In the genomic region with DNA sequence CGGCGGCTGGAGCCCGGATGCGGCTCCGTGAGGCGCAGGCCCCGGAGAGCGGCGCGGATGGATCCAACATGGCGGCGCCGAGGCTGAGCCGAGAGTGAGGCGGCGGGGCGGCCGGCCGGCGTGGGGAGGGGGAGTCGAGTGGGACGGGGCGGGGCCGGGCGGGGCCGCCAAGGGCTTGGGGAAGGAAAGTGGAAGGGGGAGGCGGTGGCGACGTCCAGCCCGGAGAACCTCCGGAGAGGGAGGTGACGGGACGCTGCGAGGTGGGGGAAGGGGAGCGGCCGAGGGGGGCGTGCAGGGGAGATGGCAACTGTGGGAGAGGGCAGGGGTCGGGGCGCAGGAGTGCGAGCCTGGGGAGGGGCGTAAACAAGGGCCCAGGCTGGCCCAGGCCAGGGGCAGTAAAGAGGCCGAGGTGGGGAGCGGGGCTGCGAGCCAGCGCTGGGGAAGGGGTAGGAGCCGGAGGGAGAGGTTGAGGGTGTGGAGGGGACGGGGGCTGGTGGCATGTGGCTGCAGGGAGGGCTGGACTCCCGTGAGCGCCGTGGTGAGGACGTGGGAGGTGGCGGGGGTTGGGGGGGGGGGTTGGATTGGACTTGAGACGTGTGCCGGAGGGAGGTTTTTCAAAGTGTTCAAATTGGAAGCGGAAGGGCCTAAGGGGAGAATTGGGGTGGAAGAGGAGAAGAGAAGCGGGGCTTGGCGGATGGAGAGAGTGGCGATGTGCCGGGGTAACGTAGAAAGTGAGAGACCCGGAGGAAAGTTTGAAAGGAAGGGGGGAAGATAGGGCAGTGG, we compare ENCODE assay signal across 8 mouse cellular contexts. TPM values are rescaled to one million over a fixed set of nuclear protein-coding genes. Genes with fewer than 3 reads are reported as not detected.
DNase-seq lines count a peak whose midpoint lies in the region; ATAC-seq and TF ChIP-seq lines count a peak whose summit lies in the region.

No protein-coding gene starts in this region.

- H3K4me1 ChIP-seq in lung, embryonic 15.5 days, result peaks cover 35% of the 10 kb centered on the region
- H3K4me1 ChIP-seq in embryonic facial prominence, embryonic 12.5 days, result peaks cover 21% of the 10 kb centered on the region
- H3K4me1 ChIP-seq in hindbrain, embryonic 10.5 days (replicated peaks), result peaks cover 46% of the 10 kb centered on the region
- peaks cover 12% of the 10 kb centered on the region for H3K4me1 ChIP-seq in liver, adult 2 months (ENCODE audit: control insufficient read depth, insufficient read depth, low read length)

- no peak for DNase-seq in lung, postnatal 25 days (ENCODE audit: low spot score)
- DNase-seq in ZHBTc4 (ENCODE audit: low read depth, low spot score), result peak; percentile 96
- DNase-seq in hindbrain, embryonic 10.5 days (ENCODE audit: low spot score), result peak; percentile 93
- DNase-seq in liver, adult 2 months (ENCODE audit: extremely low read depth, low read depth, low spot score), result no peak
- DNase-seq in neural tube, embryonic 10.5 days (ENCODE audit: extremely low spot score, low spot score), result peak; percentile 97
- no peak for DNase-seq in layer of hippocampus, adult 8-10 months (ENCODE audit: low spot score in 2 of 2)

- 0% methylated on average over 46 of the region's 61 CpGs for WGBS in lung, embryonic 15.5 days
- under 1% methylated on average over 49 of the region's 61 CpGs for WGBS in embryonic facial prominence, embryonic 12.5 days
- WGBS in hindbrain, embryonic 10.5 days, result 1% methylated on average over 58 of the region's 61 CpGs
- under 1% methylated on average over 47 of the region's 61 CpGs for WGBS in liver, adult 2 months

- no peaks in the 10 kb centered on the region for H3K27me3 ChIP-seq in lung, embryonic 15.5 days
- H3K27me3 ChIP-seq in embryonic facial prominence, embryonic 12.5 days, result no peaks in the 10 kb centered on the region
- no peaks in the 10 kb centered on the region for H3K27me3 ChIP-seq in hindbrain, embryonic 10.5 days (ENCODE audit: insufficient read depth, poor library complexity, severe bottlenecking)
- no peaks in the 10 kb centered on the region for H3K27me3 ChIP-seq in liver, adult 2 months (ENCODE audit: control insufficient read depth, insufficient read depth, low read length)

- peak overlapping the region; percentile 76 for H3K4me2 ChIP-seq in lung, embryonic 15.5 days
- peak overlapping the region; percentile 65 for H3K4me2 ChIP-seq in embryonic facial prominence, embryonic 12.5 days (replicated peaks)

- peak; percentile 93 for ATAC-seq in lung, embryonic 15.5 days (ENCODE audit: borderline replicate concordance, extremely low read depth, low FRiP score, low TSS enrichment)
- ATAC-seq in embryonic facial prominence, embryonic 12.5 days (ENCODE audit: insufficient number of reproducible peaks, insufficient read depth, low FRiP score, low TSS enrichment), result peak; percentile 89

- H3K9me3 ChIP-seq in lung, embryonic 15.5 days, result no peaks in the 10 kb centered on the region
- no peaks in the 10 kb centered on the region for H3K9me3 ChIP-seq in embryonic facial prominence, embryonic 12.5 days
- H3K9me3 ChIP-seq in hindbrain, embryonic 10.5 days, result no peaks in the 10 kb centered on the region

- peak overlapping the region; percentile 93 for H3K4me3 ChIP-seq in lung, embryonic 15.5 days
- peak overlapping the region; percentile 85 for H3K4me3 ChIP-seq in embryonic facial prominence, embryonic 12.5 days
- H3K4me3 ChIP-seq in hindbrain, embryonic 10.5 days, result peak overlapping the region; percentile 92
- H3K4me3 ChIP-seq in liver, adult 2 months (ENCODE audit: insufficient read depth, low read depth, low read length), result peak overlapping the region; percentile 98

- peaks cover 6% of the 10 kb centered on the region; the same call in 1 of the 2 replicates for H3K36me3 ChIP-seq in lung, embryonic 15.5 days
- no peaks in the 10 kb centered on the region; the same call in 1 of the 2 replicates for H3K36me3 ChIP-seq in embryonic facial prominence, embryonic 12.5 days
- peaks cover 22% of the 10 kb centered on the region for H3K36me3 ChIP-seq in hindbrain, embryonic 10.5 days
- H3K36me3 ChIP-seq in liver, adult 2 months (ENCODE audit: control insufficient read depth, insufficient read depth, low read length), result peaks cover 2% of the 10 kb centered on the region; the same call in 1 of the 2 replicates

- no peak for TF ChIP-seq CTCF in liver, adult 2 months (IDR thresholded peaks at IDR 0.05; ENCODE audit: low read depth, low read length)

- no peak for TF ChIP-seq POLR2A in liver, adult 2 months (IDR thresholded peaks at IDR 0.05; ENCODE audit: extremely low read depth, insufficient read depth, low read length)

- peaks cover 27% of the 10 kb centered on the region; the same call in 1 of the 2 replicates for H3K79me2 ChIP-seq in liver, adult 2 months (ENCODE audit: control insufficient read depth, insufficient read depth, low read length)

- peak overlapping the region; percentile 99 for H3K27ac ChIP-seq in lung, embryonic 15.5 days
- peak overlapping the region; percentile 99 for H3K27ac ChIP-seq in embryonic facial prominence, embryonic 12.5 days
- peak overlapping the region; percentile 100 for H3K27ac ChIP-seq in hindbrain, embryonic 10.5 days
- peak overlapping the region; percentile 58 for H3K27ac ChIP-seq in liver, adult 2 months (replicated peaks; ENCODE audit: insufficient read depth, low read depth, low read length)

- peak overlapping the region; percentile 91 for H3K9ac ChIP-seq in lung, embryonic 15.5 days
- H3K9ac ChIP-seq in embryonic facial prominence, embryonic 12.5 days, result peak overlapping the region; percentile 92
- peak overlapping the region; percentile 98 for H3K9ac ChIP-seq in liver, adult 2 months (ENCODE audit: low read depth, low read length)

RNA-seq across cellular contexts. Expression of a gene that starts 0.7 kb away (rescaled TPM):
- 49.5 and 50.5 TPM in 2 replicates for polyA plus RNA-seq in lung, embryonic 15.5 days (2015; fragmentation: Nextera tagmentation; extraction: Ambion mirVana)
- 54.5 and 61.8 TPM in 2 replicates for polyA plus RNA-seq in embryonic facial prominence, embryonic 12.5 days (2016; fragmentation: Nextera tagmentation; extraction: Ambion mirVana)
- polyA plus RNA-seq in hindbrain, embryonic 10.5 days (2016; fragmentation: Nextera tagmentation; extraction: Ambion mirVana), result 46.2 and 48.4 TPM in 2 replicates
- total RNA-seq in liver, adult 2 months (2014; rRNA removed), result 14.7 and 15.8 TPM in 2 replicates
- polyA plus RNA-seq in liver, adult 2 months (2012; rRNA removed), result 28.3 and 34.1 TPM in 2 replicates
- total RNA-seq in layer of hippocampus, adult 8-10 months (2022), result 10 to 100 TPM; 35.7 to 41.2 (median 38.2) TPM

RNA-seq across cellular contexts. Expression of a gene that starts 15.8 kb away (rescaled TPM):
- polyA plus RNA-seq in lung, embryonic 15.5 days (2015; fragmentation: Nextera tagmentation; extraction: Ambion mirVana), result 38.3 and 42.6 TPM in 2 replicates
- polyA plus RNA-seq in embryonic facial prominence, embryonic 12.5 days (2016; fragmentation: Nextera tagmentation; extraction: Ambion mirVana), result 43.6 and 44.8 TPM in 2 replicates
- 39.6 and 46.0 TPM in 2 replicates for polyA plus RNA-seq in hindbrain, embryonic 10.5 days (2016; fragmentation: Nextera tagmentation; extraction: Ambion mirVana)
- total RNA-seq in liver, adult 2 months (2014; rRNA removed), result 128 and 132 TPM in 2 replicates
- 120 and 139 TPM in 2 replicates for polyA plus RNA-seq in liver, adult 2 months (2012; rRNA removed)
- 10 to 100 TPM; 40.1 to 54.1 (median 45.6) TPM for total RNA-seq in layer of hippocampus, adult 8-10 months (2022)

RNA-seq across cellular contexts. Expression of a gene that starts 15.8 kb away (rescaled TPM):
- polyA plus RNA-seq in lung, embryonic 15.5 days (2015; fragmentation: Nextera tagmentation; extraction: Ambion mirVana), result 83.8 and 91.3 TPM in 2 replicates
- 118 and 127 TPM in 2 replicates for polyA plus RNA-seq in embryonic facial prominence, embryonic 12.5 days (2016; fragmentation: Nextera tagmentation; extraction: Ambion mirVana)
- 130 and 147 TPM in 2 replicates for polyA plus RNA-seq in hindbrain, embryonic 10.5 days (2016; fragmentation: Nextera tagmentation; extraction: Ambion mirVana)
- 21.6 and 26.6 TPM in 2 replicates for total RNA-seq in liver, adult 2 months (2014; rRNA removed)
- polyA plus RNA-seq in liver, adult 2 months (2012; rRNA removed), result 13.1 and 15.2 TPM in 2 replicates
- total RNA-seq in layer of hippocampus, adult 8-10 months (2022), result 100 to 1,000 TPM in 3 of 4 experiments, 10 to 100 TPM in 1; 97.7 to 171 (median 130) TPM

RNA-seq across cellular contexts. Expression of a gene that starts 31.0 kb away (rescaled TPM):
- 2.1 and 2.6 TPM in 2 replicates for polyA plus RNA-seq in lung, embryonic 15.5 days (2015; fragmentation: Nextera tagmentation; extraction: Ambion mirVana)
- polyA plus RNA-seq in embryonic facial prominence, embryonic 12.5 days (2016; fragmentation: Nextera tagmentation; extraction: Ambion mirVana), result 1.0 and 1.8 TPM in 2 replicates
- polyA plus RNA-seq in hindbrain, embryonic 10.5 days (2016; fragmentation: Nextera tagmentation; extraction: Ambion mirVana), result 2.1 and 2.5 TPM in 2 replicates
- not detected in 2 replicates for total RNA-seq in liver, adult 2 months (2014; rRNA removed)
- 0.05 TPM in 1 of 2 replicates, not detected in the other for polyA plus RNA-seq in liver, adult 2 months (2012; rRNA removed)
- total RNA-seq in layer of hippocampus, adult 8-10 months (2022), result 10 to 100 TPM in 2 of 4 experiments, 1 to 10 TPM in 2; 5.1 to 11.7 (median 8.2) TPM

RNA-seq across cellular contexts. Expression of a gene that starts 34.8 kb away (rescaled TPM):
- 105 and 109 TPM in 2 replicates for polyA plus RNA-seq in lung, embryonic 15.5 days (2015; fragmentation: Nextera tagmentation; extraction: Ambion mirVana)
- polyA plus RNA-seq in embryonic facial prominence, embryonic 12.5 days (2016; fragmentation: Nextera tagmentation; extraction: Ambion mirVana), result 102 and 105 TPM in 2 replicates
- polyA plus RNA-seq in hindbrain, embryonic 10.5 days (2016; fragmentation: Nextera tagmentation; extraction: Ambion mirVana), result 105 and 111 TPM in 2 replicates
- 96.5 and 103 TPM in 2 replicates for total RNA-seq in liver, adult 2 months (2014; rRNA removed)
- polyA plus RNA-seq in liver, adult 2 months (2012; rRNA removed), result 30.3 and 34.5 TPM in 2 replicates
- 100 to 1,000 TPM; 101 to 113 (median 108) TPM for total RNA-seq in layer of hippocampus, adult 8-10 months (2022)

Comparison
In these comparisons a context has a peak if more than half of its experiments do, and no peak if none do; other contexts are left out.
1. DNase-seq: peak in ZHBTc4 (single experiment), hindbrain, embryonic 10.5 days (single experiment) and neural tube, embryonic 10.5 days (single experiment); none in lung, postnatal 25 days (single experiment), liver, adult 2 months (single experiment) and layer of hippocampus, adult 8-10 months (0 of 2).
2. Peak in every context shown above with its lines, with median percentiles within 50 percentile points of each other: H3K27ac ChIP-seq, H3K4me3 ChIP-seq and H3K9ac ChIP-seq.